Mouse (Mus musculus) limb, embryonic 13.5 days (tissue): Measurements from ENCODE around the gene Apold1. TPM values are rescaled to one million over a fixed set of nuclear protein-coding genes. Genes with fewer than 3 reads are reported as not detected.

Experiments used
- ATAC-seq: fragments of 200-750 bp; cut with Nextera tagmentation; 2 replicates; pipeline ENCODE4 v1.8.0; 2017; ENCODE audit warnings: low read depth, moderate number of reproducible peaks, moderate TSS enrichment; ENCODE audit not compliant: low FRiP score
- H3K27ac ChIP-seq: fragments of 300-500 bp; sonication (generic); 2 replicates; pipeline ENCODE4 v1.5.1; 2015; ENCODE audit warnings: inconsistent platforms, mild to moderate bottlenecking, moderate library complexity
- H3K27me3 ChIP-seq: fragments of 300-500 bp; sonication (generic); 2 replicates; pipeline ENCODE4 v1.6.1; 2015; ENCODE audit warnings: mild to moderate bottlenecking, inconsistent platforms
- H3K36me3 ChIP-seq: fragments of 300-500 bp; sonication (generic); 2 replicates; pipeline ENCODE4 v1.6.1; 2015; ENCODE audit warnings: inconsistent platforms, mild to moderate bottlenecking, moderate library complexity
- H3K4me1 ChIP-seq: fragments of 300-500 bp; sonication (generic); 2 replicates; pipeline ENCODE4 v1.6.1; 2015; ENCODE audit warnings: inconsistent platforms
- H3K4me2 ChIP-seq: fragments of 300-500 bp; sonication (generic); replicated peaks from 2 replicates; pipeline ENCODE4 v1.6.1; 2015; ENCODE audit warnings: inconsistent platforms, mild to moderate bottlenecking, moderate library complexity
- H3K4me3 ChIP-seq: fragments of 300-500 bp; sonication (generic); 2 replicates; pipeline ENCODE4 v1.5.1; 2015; ENCODE audit warnings: moderate library complexity, mild to moderate bottlenecking, inconsistent platforms
- H3K9ac ChIP-seq: fragments of 300-500 bp; sonication (generic); 2 replicates; pipeline ENCODE4 v1.6.1; 2015; ENCODE audit warnings: mild to moderate bottlenecking, inconsistent platforms
- H3K9me3 ChIP-seq: fragments of 300-500 bp; sonication (generic); 2 replicates; pipeline ENCODE4 v1.6.1; 2016; ENCODE audit warnings: inconsistent platforms
- WGBS: fragments of 180-500 bp; shearing (Covaris S2); methylation state at CpG from one replicate; pipeline ENCODE4 v1.1.7; 2015; 5-methylcytosine and 5-hydroxymethylcytosine counted together
- polyA plus RNA-seq: library from polyadenylated mRNA; unstranded; fragments of >200 nt; fragmentation: Nextera tagmentation; extraction: Ambion mirVana; gene quantifications from 2 replicates; pipeline ENCODE4 v1.2.1, GENCODE M21; 2015

Gene Apold1
- 4.4 and 5.0 TPM in 2 replicates for polyA plus RNA-seq

DNA sequence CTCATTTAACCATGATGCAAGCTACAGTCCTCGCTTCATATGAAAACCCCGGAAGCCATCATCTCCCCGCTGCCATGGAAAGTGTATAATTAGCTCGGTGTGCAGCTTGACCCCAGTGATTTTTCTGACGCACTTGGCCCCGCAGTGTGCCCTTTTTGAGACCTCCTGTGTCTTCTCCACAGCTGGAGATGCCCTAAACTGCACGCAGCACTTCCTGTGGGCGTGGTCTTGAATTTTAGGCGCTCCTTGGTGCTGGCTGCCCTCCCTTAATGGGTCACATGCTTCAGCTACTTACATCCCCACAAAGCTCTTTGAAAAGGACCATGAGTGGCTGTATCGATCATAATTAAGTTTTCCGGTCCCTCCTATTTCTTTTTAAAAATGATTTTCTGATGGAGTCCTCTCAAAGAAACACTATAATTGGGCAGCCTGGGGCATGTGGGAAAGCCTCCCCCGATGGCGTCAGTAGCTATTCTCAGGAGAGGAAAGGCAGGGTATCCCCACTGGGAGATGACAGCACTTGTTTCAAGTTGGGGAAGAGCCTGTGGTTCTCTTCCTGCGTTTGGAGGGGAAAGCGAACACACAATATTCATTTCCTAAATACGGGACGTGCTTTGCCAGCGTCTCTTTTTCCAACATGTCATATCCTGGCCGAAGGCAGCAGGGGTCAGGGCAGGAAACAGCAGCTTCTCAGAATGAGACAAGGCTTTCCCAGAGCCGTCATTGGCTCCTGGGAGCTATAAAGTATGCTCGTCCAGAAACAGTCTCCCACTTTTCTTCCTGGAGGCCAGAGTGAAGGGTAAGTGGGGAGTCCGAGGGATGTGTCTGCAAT, at the start of gene Apold1:
Apold1 (plus strand) TSS at position 488 of the 832 bp plus-strand sequence.
- no peaks in the 10 kb centered on the region for H3K27me3 ChIP-seq
- H3K4me3 ChIP-seq: peak within 1 kb of the TSS; percentile 60
- peak within 1 kb of the TSS; percentile 10; the same call in 1 of the 2 replicates for H3K27ac ChIP-seq
- 35% methylated on average over 22 of the region's 22 CpGs for WGBS
- H3K9me3 ChIP-seq: no peaks in the 10 kb centered on the region
- ATAC-seq: no peak
- H3K9ac ChIP-seq: no peak within 1 kb of the TSS
- H3K4me2 ChIP-seq: peak within 1 kb of the TSS; percentile 55
- no peaks in the 10 kb centered on the region for H3K36me3 ChIP-seq
- peaks cover 21% of the 10 kb centered on the region for H3K4me1 ChIP-seq

DNA sequence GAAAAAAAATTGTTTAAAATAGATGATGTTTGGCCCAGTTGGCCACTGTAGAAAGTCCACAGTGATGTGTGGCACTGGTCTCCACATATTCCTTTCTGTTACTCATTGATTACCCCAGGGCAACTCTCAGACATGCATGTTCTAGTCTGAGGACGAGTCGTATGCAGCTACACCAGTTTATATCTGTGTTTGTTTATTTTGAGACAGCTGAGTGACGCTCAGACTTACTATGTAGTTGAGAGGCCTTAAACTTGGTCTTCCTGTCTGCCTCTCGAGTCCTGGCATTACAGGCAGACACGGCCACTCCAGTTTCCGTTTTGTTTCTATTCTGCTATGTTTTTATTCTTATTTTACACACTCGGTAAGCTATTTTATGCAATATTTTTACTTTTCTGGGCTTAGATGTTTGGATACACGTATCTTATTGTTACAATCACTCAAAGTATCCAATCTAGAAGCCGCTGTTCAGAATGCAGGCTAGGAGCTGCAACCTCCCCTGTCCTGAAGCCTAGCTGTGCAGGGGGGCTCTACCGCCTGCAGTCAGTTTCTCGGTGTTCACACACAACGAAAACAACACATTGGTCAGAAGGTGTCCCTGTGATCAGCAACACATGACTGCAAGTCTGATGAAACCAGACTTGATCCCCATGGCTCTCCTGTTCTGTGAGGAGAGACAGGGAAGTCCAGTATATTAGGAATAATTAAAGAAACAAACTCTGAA, 48.9 kb upstream of the Apold1 start:
- ATAC-seq: no peak
- H3K4me1 ChIP-seq: peaks cover 25% of the 10 kb centered on the region
- no peak overlapping the region for H3K4me3 ChIP-seq
- H3K27ac ChIP-seq: no peak overlapping the region
- H3K4me2 ChIP-seq: peak overlapping the region; percentile 23; the same call in 1 of the 2 replicates
- WGBS: 70% methylated on average over 12 of the region's 12 CpGs
- H3K36me3 ChIP-seq: no peaks in the 10 kb centered on the region; the same call in 1 of the 2 replicates
- no peaks in the 10 kb centered on the region for H3K27me3 ChIP-seq
- H3K9me3 ChIP-seq: no peaks in the 10 kb centered on the region
- 0 out of 2 replicates have a peak overlapping the region, but pooled peaks have one; percentile 39 for H3K9ac ChIP-seq

DNA sequence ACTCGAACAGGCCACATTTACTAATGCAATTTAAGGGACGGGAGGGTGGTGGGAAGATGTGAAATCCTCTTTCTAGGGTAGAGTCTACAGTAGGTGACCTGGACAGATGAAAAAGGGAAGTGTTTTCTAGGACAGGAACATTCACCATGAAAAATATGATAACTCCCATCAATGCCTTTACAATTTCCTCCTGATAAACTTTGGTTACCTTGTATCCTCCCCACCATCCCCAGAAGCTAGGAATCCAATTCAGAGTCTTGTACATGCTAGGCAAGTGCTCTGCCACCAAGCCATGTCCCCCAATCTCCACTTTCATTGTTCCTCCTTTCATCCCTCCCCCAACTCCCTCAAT, 48.3 kb upstream of the Apold1 start:
- H3K4me3 ChIP-seq: no peak overlapping the region
- H3K27ac ChIP-seq: no peak overlapping the region
- no peak overlapping the region for H3K4me2 ChIP-seq
- no peak overlapping the region for H3K9ac ChIP-seq
- no peak for ATAC-seq
- no peaks in the 10 kb centered on the region; the same call in 1 of the 2 replicates for H3K36me3 ChIP-seq
- H3K27me3 ChIP-seq: no peaks in the 10 kb centered on the region
- H3K4me1 ChIP-seq: peaks cover 22% of the 10 kb centered on the region
- WGBS: 72% methylated on average over 2 of the region's 2 CpGs
- no peaks in the 10 kb centered on the region for H3K9me3 ChIP-seq

DNA sequence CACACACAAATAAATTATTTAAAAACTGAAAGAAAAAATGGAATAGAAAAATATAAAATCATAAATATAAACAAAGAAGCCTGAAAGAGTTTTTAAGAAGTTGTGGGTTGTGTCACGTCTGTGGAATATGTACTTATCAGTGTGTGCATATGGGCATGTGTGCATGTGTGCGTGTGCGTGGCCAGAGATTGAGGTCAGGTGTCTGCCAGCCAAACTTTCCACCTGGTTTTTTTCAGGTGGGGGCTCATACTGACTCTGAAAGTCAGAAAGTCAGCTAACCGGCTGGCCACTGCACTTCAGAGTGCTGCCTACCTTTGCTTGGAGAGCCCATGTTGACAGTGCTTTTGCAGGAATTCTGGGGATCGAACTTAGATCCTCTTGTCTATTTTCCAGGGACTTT, 47.2 kb upstream of the Apold1 start:
- no peak overlapping the region for H3K4me3 ChIP-seq
- no peak for ATAC-seq
- H3K9me3 ChIP-seq: no peaks in the 10 kb centered on the region
- no peak overlapping the region for H3K27ac ChIP-seq
- WGBS: 90% methylated on average over 5 of the region's 5 CpGs
- H3K36me3 ChIP-seq: no peaks in the 10 kb centered on the region; the same call in 1 of the 2 replicates
- no peaks in the 10 kb centered on the region for H3K27me3 ChIP-seq
- no peak overlapping the region for H3K9ac ChIP-seq
- H3K4me2 ChIP-seq: no peak overlapping the region
- H3K4me1 ChIP-seq: peaks cover 22% of the 10 kb centered on the region

DNA sequence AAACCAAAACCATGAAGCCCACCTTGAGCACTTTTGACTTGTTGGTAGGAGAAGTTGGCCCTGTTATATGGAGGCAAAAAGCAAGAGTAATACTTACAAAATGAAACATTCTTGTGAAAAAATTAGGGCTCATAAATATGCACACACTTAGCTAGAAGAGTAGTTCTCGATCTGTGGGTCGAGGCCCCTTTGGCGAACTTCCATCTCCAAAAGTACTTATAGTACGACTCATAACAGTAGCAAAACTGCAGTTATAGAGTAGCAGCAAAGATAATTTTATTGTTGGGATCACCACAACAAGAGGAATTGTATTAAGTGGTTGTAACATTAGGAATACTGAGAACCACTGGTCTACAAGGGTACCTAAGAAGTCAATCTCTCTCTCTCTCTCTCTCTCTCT, 41.7 kb upstream of the Apold1 start:
- Histone ChIP-seq H3K36me3 (peaks cover 25% of the 10 kb centered on the region), H3K4me3 (no peak overlapping the region), H3K4me2 (no peak overlapping the region), H3K9me3 (no peaks in the 10 kb centered on the region), H3K27me3 (no peaks in the 10 kb centered on the region), H3K27ac (no peak overlapping the region), H3K9ac (no peak overlapping the region), H3K4me1 (no peaks in the 10 kb centered on the region)
- 90% methylated on average over 4 of the region's 4 CpGs for WGBS
- ATAC-seq: no peak

DNA sequence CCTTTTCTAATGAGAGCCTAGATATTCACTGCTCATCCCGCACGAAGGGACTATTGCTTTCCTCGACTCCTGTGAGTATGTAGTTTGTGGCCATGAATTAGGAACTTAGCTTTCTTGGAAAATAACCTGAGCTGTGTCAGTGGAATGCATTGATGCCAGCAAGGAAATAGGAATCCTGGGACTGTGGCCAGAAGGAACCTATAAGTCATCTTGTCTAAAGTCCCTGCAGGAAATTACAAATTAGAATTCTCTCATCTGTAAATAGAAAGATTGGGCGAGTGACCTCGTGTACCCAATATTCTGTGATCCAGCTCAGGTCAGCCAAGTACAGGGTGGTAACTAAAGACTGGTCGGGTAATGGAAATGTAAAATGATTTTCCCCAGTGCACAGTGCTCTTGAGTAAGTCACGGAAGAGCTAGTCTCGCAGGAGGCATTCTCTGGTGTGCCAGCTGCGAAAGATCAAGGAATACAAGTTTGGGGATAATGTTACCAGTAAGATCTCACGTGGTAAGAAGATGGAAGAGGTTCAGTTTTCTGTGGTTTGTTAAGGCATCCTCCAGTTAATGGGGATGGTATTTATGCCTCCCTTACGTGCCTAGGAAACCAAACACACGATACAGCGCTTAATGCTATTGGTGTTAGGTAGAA, 37.6 kb upstream of the Apold1 start:
- Histone ChIP-seq H3K4me1 (no peaks in the 10 kb centered on the region), H3K27me3 (no peaks in the 10 kb centered on the region), H3K4me2 (no peak overlapping the region), H3K27ac (peak overlapping the region; percentile 3; the same call in 1 of the 2 replicates), H3K36me3 (peaks cover 28% of the 10 kb centered on the region), H3K4me3 (no peak overlapping the region), H3K9ac (no peak overlapping the region), H3K9me3 (no peaks in the 10 kb centered on the region)
- 66% methylated on average over 13 of the region's 13 CpGs for WGBS
- no peak for ATAC-seq

DNA sequence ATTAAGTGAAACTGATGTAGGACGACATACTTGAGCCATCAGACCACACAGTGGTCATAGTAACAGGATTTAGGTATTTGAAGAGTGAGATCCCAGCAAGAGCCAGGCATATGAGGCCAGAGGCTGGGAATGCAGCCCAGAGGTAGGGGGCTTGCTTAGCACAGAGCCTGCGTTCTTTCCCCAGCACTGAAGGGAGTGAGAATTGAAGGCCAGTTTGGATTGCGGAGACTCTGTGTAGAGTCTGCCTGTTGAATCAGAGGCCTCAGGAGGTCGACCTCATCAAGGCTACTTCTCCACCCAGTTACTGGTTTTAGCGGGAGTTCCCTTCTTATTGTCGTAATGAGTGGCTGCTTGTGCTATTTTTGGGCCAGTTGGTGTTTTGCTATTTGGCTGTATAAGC, 35.5 kb upstream of the Apold1 start:
- Histone ChIP-seq H3K4me1 (no peaks in the 10 kb centered on the region), H3K4me2 (no peak overlapping the region), H3K36me3 (peaks cover 26% of the 10 kb centered on the region), H3K27me3 (no peaks in the 10 kb centered on the region), H3K9me3 (no peaks in the 10 kb centered on the region), H3K9ac (no peak overlapping the region), H3K27ac (0 out of 2 replicates have a peak overlapping the region, but pooled peaks have one; percentile 28), H3K4me3 (no peak overlapping the region)
- WGBS: 70% methylated on average over 6 of the region's 6 CpGs
- 0 out of 2 replicates have a peak, but pooled peaks have one; percentile 24 for ATAC-seq

DNA sequence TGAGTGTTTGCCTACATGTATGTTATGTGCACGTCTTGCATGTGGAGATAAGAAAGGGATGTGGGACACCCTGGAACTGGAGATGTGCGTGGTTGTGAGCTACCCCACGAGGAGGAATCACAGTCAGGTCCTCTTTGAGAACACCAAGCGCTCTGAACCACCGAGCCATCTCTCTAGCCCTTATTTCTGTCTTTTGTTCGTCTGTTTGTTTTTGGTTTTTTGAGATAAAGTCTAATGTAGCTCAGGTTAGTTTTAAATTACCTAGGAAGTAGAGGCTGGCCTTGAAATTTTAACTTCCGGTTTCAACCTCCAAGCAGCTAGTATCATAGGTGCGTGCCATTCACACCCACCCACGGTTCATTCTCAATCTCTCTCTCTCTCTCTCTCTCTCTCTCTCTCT, 34.7 kb upstream of the Apold1 start:
- Histone ChIP-seq H3K4me2 (no peak overlapping the region), H3K9me3 (no peaks in the 10 kb centered on the region), H3K4me1 (no peaks in the 10 kb centered on the region), H3K4me3 (no peak overlapping the region), H3K27me3 (no peaks in the 10 kb centered on the region), H3K9ac (no peak overlapping the region), H3K27ac (no peak overlapping the region), H3K36me3 (peaks cover 25% of the 10 kb centered on the region)
- ATAC-seq: no peak
- 91% methylated on average over 9 of the region's 9 CpGs for WGBS

DNA sequence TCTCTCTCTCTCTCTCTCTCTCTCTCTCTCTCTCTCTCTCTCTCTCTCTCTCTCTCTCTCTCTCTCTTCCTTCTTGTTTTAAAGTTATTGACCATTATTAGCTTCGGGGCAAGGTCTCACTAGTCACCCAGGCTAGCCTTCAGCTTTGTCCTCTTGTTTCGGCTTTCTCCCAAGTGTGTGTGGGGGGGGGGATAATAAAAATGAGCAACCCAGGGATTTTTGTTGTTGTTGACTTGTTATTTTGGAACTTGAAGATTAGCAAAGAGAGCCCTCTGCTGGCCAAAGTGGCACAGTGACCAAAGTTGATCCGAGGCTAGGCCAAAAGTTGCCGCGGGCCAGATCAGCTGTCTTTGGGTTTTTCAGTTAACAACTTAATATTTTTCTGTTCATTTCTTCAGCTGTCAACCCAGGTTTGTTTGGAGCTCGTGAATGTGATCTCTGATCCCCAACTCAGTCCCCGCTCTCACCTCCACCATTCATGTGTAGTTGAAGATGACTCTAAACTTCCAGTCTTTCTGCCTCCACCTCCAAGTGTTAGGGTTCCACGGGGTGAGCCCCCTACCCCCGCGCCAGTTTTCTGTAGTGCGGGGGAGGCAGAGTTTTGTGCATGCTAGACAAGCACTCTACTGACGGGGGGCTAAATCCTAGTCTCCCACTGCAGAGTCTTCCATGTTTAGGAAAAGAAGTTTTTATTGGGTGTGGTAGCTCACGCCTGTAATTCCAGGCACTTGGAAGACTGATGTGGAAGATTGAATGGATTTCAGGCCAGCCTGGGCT, 34.0 kb upstream of the Apold1 start:
- WGBS: 43% methylated on average over 13 of the region's 13 CpGs

DNA sequence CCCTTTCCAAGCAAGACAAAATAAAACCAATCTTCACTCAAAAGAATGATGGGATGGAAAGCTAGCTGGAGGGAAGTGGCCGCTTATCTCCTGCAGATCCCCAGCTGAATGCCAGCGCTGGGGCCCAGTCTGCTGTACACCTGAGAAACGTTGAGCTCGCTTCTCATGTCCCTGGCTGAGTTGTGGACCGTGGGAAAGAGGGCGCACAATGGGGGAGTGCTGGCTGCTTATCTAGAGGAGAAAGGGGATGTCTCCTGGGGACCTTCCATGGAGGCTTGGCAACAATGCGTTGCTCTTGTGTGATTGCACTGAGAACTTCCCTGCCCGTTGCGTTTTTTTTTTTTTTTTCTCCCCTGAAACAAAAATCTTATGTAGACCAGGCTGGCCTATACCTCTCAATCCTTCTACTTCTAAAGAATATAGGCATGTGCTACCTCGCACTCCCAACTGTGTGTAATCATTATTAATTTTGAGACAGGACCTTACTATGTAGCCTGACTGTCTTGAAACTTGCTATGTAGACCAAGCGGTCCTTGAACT, 32.9 kb upstream of the Apold1 start:
- Histone ChIP-seq H3K4me1 (no peaks in the 10 kb centered on the region), H3K9ac (no peak overlapping the region), H3K9me3 (no peaks in the 10 kb centered on the region), H3K27me3 (no peaks in the 10 kb centered on the region), H3K4me3 (no peak overlapping the region), H3K36me3 (peaks cover 19% of the 10 kb centered on the region), H3K4me2 (no peak overlapping the region), H3K27ac (no peak overlapping the region)
- 72% methylated on average over 11 of the region's 11 CpGs for WGBS
- no peak for ATAC-seq

More for the DNA sequence above, 34.0 kb upstream of the Apold1 start:
- no peaks in the 10 kb centered on the region for H3K27me3 ChIP-seq
- no peak overlapping the region for H3K9ac ChIP-seq
- H3K36me3 ChIP-seq: peaks cover 19% of the 10 kb centered on the region
- no peak overlapping the region for H3K27ac ChIP-seq
- no peaks in the 10 kb centered on the region for H3K4me1 ChIP-seq
- H3K4me2 ChIP-seq: no peak overlapping the region
- H3K9me3 ChIP-seq: no peaks in the 10 kb centered on the region
- H3K4me3 ChIP-seq: no peak overlapping the region
- no peak for ATAC-seq

DNA sequence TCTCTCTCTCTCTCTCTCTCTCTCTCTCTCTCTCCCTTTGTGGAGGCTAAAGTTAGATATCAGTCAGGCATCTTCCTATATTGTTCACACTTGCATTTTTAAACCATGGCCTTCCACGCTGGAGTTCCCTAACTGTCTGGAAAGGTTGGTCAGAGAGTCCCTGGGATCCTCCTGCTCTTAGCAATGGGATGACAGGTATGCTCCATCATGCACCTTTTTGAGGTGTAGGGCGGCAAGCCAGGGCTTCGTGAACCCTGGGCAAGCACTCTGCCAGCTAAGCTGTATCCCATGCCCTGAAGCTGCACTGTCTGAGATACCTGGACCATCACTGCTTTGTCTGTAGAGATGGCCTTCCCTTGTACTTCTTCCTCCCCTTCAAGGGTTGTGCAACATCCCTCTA, 32.3 kb upstream of the Apold1 start:
- Histone ChIP-seq H3K36me3 (peaks cover 23% of the 10 kb centered on the region), H3K4me2 (no peak overlapping the region), H3K27me3 (no peaks in the 10 kb centered on the region), H3K4me1 (no peaks in the 10 kb centered on the region), H3K9ac (no peak overlapping the region), H3K9me3 (no peaks in the 10 kb centered on the region), H3K27ac (no peak overlapping the region), H3K4me3 (no peak overlapping the region)
- no peak for ATAC-seq
- WGBS: 93% methylated on average over 3 of the region's 3 CpGs
